Mouse (Mus musculus) brain, adult 2 months (tissue): ENCODE results near the gene Racgap1.

Source experiments
- DNase-seq: peaks from one replicate; pipeline ENCODE4 v3.0.0; 2011; ENCODE audit warnings: low read depth, low spot score

The Racgap1 gene

GRCm38 (mm10) chr15:99664600-99665451 is 13.4 kb upstream of the Racgap1 start:
- DNase-seq = peak; percentile 94

GRCm38 (mm10) chr15:99663964-99664599 is 12.6 kb upstream of the Racgap1 start:
- peak; percentile 71 for DNase-seq

- no peak for DNase-seq
These were observed 10.9 kb upstream of the Racgap1 start for GRCm38 (mm10) chr15:99662371-99662770.

- DNase-seq = peak; percentile 91
These were observed 9.8 kb upstream of the Racgap1 start for GRCm38 (mm10) chr15:99661121-99661830.

GRCm38 (mm10) chr15:99658437-99658836 is 7.0 kb upstream of the Racgap1 start:
- DNase-seq = no peak

- peak; percentile 69 for DNase-seq
These were observed 4.5 kb upstream of the Racgap1 start for GRCm38 (mm10) chr15:99655956-99656355.

GRCm38 (mm10) chr15:99653876-99654275 is 2.4 kb upstream of the Racgap1 start:
- DNase-seq = peak; percentile 52

GRCm38 (mm10) chr15:99653291-99653690 is 1.8 kb upstream of the Racgap1 start:
- DNase-seq = peak; percentile 65

- no peak for DNase-seq
These were observed 772 bp upstream of the Racgap1 start for GRCm38 (mm10) chr15:99651984-99652872.

- DNase-seq = no peak
These were observed 1.2 kb downstream of the Racgap1 start for GRCm38 (mm10) chr15:99650304-99650703.

GRCm38 (mm10) chr15:99649067-99649761 is 2.2 kb downstream of the Racgap1 start:
- DNase-seq = no peak

GRCm38 (mm10) chr15:99648326-99648725 is 3.1 kb downstream of the Racgap1 start:
- DNase-seq = no peak

- DNase-seq = peak; percentile 79
These were observed 6.7 kb downstream of the Racgap1 start for GRCm38 (mm10) chr15:99644776-99645175.

GRCm38 (mm10) chr15:99643832-99644231 is 7.6 kb downstream of the Racgap1 start:
- DNase-seq = no peak

GRCm38 (mm10) chr15:99642622-99643021 is 8.8 kb downstream of the Racgap1 start:
- DNase-seq = no peak

GRCm38 (mm10) chr15:99638124-99638485 is 13.4 kb downstream of the Racgap1 start:
- no peak for DNase-seq

- DNase-seq = no peak
These were observed 13.9 kb downstream of the Racgap1 start for GRCm38 (mm10) chr15:99637405-99638123.

GRCm38 (mm10) chr15:99634702-99635101 is 16.8 kb downstream of the Racgap1 start:
- DNase-seq = no peak

GRCm38 (mm10) chr15:99631618-99632017 is 19.8 kb downstream of the Racgap1 start:
- no peak for DNase-seq

- DNase-seq = no peak
These were observed 29.4 kb downstream of the Racgap1 start for GRCm38 (mm10) chr15:99622063-99622462.
